Mouse (Mus musculus): Measurements from ENCODE around the gene Sla2.
"Not testable (repeated sequence)": the region's sequence is repeated elsewhere in the genome, so short reads cannot be mapped to it uniquely, and the experiment has no call there.

The Sla2 gene

DNA sequence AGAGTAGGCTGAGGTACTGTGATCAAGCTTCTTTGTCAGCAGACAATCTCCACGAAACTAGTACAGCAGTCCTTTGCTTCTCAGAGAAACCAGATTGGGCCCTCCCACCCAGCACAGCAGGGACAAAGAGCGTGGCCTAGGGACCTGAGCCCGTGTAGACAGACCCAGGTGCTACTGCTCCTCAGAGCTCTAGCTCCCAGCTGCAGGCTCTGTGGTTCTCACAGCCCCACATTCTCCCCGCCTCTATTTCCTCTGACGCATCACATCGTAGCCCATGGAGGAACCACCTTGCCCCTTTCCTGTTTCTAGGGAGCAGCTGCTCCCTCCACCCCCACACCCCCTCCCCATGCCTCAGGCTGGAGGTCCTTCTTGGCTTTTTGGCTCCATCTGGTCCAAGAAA is at the start of gene Sla2:
Gene Sla2 (minus strand): TSS at position 176 of the 400 bp plus-strand sequence.
- peak; percentile 18 for DNase-seq (ENCODE audit: low spot score)

DNA sequence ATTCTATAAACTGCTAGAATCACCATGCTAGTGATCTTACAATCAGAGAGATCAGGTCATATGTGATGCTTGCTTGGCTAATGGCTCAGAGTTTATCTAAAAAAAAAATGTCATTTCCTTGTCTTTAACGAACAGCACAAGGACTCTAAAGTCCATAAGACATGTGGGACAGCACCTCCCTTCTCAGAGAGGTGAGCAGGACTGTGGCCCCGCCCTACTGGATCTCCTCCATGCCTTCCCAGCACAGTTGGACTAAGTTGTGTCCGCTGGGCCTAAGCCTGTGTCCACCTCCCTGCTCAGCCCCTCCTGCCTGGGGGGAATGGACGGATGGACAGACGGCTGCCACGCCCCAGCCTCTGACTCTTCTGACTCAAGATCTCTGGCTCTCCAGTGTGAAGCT is 48.0 kb upstream of the Sla2 start:
- DNase-seq (ENCODE audit: low spot score) = no peak

DNA sequence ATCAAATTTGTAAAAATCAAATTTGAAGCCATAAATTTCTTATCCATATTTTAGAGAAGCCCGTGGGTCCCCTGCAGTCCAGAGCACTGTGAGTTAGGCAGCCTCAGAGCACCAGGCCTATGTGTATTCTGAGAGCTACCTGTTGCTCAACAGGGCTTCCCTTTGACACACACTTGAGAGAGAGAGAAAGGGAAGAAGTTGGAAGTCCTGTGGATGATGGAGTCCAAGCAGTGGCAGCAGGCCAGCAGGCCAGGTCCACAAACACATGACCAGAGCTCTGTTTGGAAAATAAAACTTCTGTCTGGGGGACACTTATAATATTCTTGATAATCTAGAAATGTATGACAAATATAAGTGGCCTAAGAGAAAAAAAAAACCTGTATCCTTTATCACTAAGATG is 46.4 kb upstream of the Sla2 start:
- no peak for DNase-seq (ENCODE audit: low spot score)

DNA sequence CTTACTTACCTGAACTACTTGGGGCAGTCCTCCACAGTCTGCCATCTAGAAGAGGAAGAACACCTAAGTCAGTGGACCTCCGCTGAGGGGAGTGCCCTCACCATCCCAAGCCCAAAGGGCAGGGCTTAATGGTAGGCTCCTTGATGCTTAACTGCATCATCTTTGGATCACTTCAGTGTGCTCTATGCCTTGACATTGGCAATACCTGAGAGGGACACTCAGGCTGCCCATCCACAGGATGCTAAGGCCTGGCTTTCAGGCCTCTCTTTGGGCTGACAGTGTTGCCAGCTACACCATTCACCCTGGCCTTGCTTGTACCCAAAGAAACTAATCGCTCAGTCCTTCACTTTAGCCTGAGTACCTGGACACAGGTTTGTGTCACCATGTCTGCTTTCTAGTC is 44.4 kb upstream of the Sla2 start:
- no peak for DNase-seq (ENCODE audit: low spot score)

GRCm38 (mm10) chr2:156930549-156930948 is 43.6 kb upstream of the Sla2 start:
- no peak for DNase-seq (ENCODE audit: low spot score)

- no peak for DNase-seq (ENCODE audit: low spot score)
Measured at GRCm38 (mm10) chr2:156929519-156930120, 42.6 kb upstream of the Sla2 start.

GRCm38 (mm10) chr2:156928606-156929005 is 41.6 kb upstream of the Sla2 start:
- DNase-seq (ENCODE audit: low spot score) = no peak

DNA sequence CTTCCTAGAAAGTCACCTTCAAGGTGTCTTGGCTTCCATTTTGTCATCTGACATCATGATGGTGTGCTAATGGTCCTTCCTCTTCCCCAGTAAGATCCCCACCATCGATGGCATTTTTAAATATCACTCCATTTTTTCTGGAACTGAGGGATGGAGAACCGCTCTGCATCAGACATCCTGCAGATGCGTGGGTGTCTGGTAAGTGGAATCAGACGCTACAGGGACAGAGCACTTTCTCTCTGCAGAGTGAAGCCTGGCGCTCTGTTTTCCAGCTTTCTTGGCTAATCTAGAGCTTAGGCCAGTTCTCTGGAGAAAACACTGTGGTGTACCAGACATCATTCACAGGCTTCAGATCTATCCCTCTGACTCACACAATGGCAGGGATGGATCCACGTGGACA is 40.7 kb upstream of the Sla2 start:
- DNase-seq (ENCODE audit: low spot score) = no peak

DNA sequence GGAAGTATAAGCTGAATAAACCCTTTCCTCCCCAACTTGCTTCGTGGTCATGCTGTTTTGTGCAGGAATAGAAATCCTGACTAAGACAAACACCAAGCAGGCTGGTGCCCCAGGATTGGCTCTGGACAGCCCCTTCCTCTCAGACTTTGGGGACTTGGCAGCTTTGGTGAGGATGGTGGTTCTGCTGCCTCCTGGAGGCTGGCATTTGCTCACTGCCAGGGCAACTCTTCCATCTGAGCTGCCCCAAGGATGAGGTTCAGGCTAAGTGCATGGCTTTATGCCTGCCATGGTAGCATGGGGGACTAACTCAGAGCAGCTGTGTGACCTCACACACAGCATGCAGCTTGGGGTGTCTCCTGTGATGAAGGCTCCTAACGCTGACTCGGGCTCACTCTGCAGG is 38.6 kb upstream of the Sla2 start:
- not testable (repeated sequence) for DNase-seq (ENCODE audit: low spot score)

GRCm38 (mm10) chr2:156925075-156925474 is 38.1 kb upstream of the Sla2 start:
- not testable (repeated sequence) for DNase-seq (ENCODE audit: low spot score)

DNA sequence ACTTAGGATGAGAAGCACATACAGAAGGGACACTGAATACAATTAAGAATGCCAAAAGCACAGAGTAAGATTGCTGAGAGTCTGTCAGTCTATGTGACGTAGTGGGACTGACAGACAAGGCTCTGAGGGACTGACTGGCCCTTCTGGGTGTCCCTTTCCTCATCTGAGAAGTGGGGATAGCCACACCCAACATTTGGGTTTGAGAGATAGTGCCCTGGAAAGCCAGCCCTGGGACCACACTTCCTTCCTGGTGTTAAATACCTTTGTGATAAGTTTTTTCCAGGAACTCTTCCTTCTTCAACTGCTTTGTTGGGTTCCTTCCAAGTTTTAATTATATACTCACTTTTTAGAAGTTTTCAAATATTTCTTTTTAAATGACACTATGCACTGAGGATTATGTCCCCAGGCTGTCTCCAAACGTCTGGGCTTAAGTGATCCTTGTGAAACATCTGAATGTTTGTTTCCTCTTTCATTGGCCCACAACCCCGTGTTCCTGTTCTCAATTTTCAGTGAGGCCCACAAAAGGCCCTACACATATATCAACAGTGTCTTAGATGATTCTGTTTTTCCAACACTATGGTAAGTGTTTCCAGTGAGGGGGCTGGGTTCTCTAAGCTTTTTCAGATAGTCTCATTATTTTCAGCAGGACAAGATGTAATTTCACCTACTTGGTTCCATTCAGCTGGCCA is 37.4 kb upstream of the Sla2 start:
- no peak for DNase-seq (ENCODE audit: low spot score)

- DNase-seq (ENCODE audit: low spot score) = no peak
Measured at GRCm38 (mm10) chr2:156923057-156923456, 36.1 kb upstream of the Sla2 start.

GRCm38 (mm10) chr2:156919796-156920195 is 32.8 kb upstream of the Sla2 start:
- no peak for DNase-seq (ENCODE audit: low spot score)

DNA sequence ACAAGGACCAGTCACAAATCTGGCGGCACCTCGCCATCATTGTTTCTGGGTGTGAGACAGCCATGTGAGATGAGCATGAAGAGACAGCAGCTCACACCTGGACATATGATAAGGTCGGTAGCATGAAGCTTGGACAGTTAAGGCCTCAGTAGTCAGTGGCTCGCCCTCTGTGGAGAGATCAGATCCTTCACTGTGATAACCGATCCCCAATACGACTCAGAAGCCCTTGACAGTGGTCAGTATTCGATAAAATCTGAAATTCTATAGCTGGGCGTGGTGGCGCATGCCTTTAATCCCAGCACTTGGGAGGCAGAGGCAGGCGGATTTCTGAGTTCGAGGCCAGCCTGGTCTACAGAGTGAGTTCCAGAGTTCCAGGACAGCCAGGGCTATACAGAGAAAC is 32.2 kb upstream of the Sla2 start:
- not testable (repeated sequence) for DNase-seq (ENCODE audit: low spot score)

- peak; percentile 5 for DNase-seq (ENCODE audit: low spot score)
Measured at GRCm38 (mm10) chr2:156918562-156918961, 31.6 kb upstream of the Sla2 start.

GRCm38 (mm10) chr2:156916419-156917125 is 29.6 kb upstream of the Sla2 start:
- no peak for DNase-seq (ENCODE audit: low spot score)

DNA sequence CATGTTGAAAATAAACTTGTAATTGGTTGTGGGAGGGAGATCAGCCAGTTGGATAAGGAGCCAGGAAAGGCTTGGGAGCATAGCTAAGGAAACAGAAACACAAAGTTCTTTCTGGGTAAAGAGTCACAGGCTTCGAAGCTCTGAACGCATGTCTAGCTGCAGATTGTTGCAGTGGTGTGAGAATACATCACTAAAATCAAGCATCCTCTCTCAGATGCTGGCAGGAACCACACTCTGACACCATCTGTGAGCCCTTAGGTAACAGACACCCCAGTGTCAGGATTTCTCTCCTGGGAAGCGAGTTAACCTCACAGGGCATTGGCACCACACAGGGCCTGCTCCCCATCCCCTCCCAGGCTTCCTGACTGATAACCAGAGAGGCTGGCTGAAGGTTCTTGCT is 28.6 kb upstream of the Sla2 start:
- DNase-seq (ENCODE audit: low spot score) = no peak

GRCm38 (mm10) chr2:156913191-156913590 is 26.2 kb upstream of the Sla2 start:
- DNase-seq (ENCODE audit: low spot score) = no peak

DNA sequence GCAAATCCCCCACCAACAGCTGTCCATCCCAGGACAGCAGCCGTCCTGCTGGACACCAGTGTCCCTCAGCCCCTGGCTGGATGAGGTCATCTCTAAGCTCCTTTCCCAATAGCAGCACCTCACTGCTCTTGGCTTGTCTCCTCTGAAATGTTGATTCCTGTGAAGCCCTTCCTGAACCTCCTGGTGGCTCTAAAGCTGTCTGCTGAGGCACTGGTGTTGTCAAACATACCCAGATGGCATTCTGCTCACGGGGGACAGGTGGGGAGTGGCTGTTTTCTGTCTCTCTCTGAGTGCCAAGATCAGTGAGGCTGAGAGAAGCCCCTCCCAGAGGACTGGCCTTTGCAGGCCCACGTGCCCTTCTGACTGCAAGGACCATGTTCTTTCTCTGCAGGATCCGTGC is 18.9 kb upstream of the Sla2 start:
- not testable (repeated sequence) for DNase-seq (ENCODE audit: low spot score)

- peak; percentile 62 for DNase-seq (ENCODE audit: low spot score)
Measured at GRCm38 (mm10) chr2:156904976-156905717, 18.2 kb upstream of the Sla2 start.

DNA sequence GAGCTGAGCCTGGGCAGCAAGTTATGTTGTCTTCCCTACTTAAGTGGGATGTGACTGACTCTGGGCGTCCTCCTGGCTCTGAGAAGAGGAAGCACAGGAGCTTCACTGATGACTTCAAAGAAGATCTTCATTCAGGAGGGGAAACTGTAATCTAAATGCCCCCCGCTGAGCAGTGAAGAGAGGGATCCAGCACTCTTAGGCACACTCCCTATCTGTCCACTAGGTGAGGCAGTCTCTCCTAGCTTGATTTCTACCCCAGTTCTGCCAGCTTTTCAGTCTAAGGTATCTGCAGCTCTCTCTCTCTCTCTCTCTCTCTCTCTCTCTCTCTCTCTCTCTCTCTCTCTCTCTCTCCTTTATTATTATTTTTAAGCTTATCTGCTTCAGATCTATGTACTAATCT is 16.4 kb upstream of the Sla2 start:
- DNase-seq (ENCODE audit: low spot score) = no peak

DNA sequence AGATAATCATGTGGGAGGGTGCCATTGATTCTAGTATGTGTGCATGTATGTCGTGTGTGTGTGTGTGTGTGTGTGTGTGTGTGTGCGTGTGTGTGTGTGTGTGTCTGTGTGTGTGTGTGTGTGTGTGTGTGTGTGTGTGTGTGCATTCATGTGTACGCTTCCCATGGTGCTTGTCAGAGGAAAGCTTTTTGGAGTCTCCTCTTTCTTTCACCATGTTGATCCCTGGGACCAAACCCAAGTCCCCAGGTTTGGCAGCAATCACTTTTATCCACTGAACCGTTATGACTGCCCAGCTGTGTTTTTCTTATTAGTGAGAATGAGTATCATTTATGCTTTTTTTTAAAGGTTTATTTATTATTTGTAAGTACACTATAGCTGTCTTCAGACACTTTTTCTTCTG is 15.4 kb upstream of the Sla2 start:
- DNase-seq (ENCODE audit: low spot score) = not testable (repeated sequence)

DNA sequence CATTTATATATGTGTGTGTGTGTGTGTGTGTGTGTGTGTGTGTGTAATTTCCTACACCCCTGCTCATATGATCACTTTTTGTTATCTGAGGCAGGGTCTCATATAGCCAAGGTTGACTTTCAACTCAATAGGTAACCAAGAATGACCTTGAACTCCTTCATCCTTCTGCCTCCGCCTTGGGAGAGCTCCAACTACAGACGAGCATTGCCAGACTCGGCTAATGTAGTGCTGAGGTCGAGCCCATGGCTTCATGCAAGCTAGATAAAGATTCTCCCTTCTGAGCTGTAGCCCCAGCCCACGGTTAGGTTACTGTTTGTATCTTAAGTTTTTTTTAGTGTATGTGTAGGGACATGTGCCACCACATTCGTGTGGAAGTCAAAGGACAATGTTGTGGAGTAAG is 14.9 kb upstream of the Sla2 start:
- DNase-seq (ENCODE audit: low spot score) = no peak

Data from lung, postnatal 25 days (tissue).